Mouse (Mus musculus): ENCODE measurements around the gene Gak. TPM values are rescaled to one million over a fixed set of nuclear protein-coding genes. Genes with fewer than 3 reads are reported as not detected.

The Gak gene
- total RNA-seq, 1 experiment = 49.1 TPM

DNA sequence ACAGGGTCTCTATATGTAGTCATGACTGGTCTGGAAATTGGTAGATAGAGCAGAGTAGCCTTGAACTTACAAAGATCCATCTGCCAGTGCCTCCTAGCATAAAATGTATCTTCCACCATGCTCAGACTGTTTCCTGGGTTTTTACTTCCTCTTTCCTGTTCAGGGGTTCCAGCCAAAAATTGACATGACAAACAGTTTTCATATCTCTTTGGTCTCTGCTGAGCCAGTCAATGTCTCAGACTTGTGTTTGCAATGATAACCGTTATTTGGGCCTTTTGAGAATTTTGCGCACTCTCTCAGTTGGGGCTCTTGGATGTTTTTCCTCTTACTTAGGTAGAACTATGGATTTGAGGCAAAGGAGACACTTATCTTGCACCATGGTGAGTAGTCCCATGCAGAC, 95.4 kb downstream of the Gak start:
- DNase-seq (ENCODE audit: low read depth, low spot score) = no peak
- in situ Hi-C loops (cut with MboI; ENCODE audit: low sequenced_read_pairs in 2 of 2, unreplicated experiment in 2 of 2) = no loop called here
- no peak for TF ChIP-seq ZC3H11A (IDR thresholded peaks at IDR 0.05; ENCODE audit: borderline replicate concordance, low read depth, low read length)
- TF ChIP-seq HCFC1 (IDR thresholded peaks at IDR 0.05; ENCODE audit: borderline replicate concordance, insufficient read depth, low read length) = no peak
- no peak for TF ChIP-seq MAFK (IDR thresholded peaks at IDR 0.05; ENCODE audit: insufficient read depth, low read depth, low read length)
- TF ChIP-seq CHD2 (IDR thresholded peaks at IDR 0.05; ENCODE audit: low read depth, low read length) = no peak
- TF ChIP-seq ZNF384 (IDR thresholded peaks at IDR 0.05; ENCODE audit: low read depth, low read length) = no peak

DNA sequence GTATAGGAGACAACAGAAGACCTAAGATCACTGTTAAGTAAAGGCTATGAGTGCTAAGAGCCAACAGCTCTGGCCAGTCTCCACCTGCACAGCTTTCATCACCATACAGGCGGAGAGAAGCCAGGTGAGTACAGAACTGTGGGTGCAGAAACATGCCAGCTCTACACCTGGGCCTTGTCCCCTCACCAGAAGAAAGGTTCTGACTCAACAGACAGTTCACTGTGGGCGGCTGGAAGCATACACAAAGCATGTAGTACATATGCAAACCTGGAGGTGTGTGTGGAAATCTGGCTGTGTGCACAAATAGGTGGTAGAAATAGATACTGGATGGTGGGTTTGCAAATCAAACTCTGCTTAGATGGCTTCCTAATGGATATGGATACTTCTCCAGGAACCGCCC, 107.0 kb downstream of the Gak start:
- no peaks in the 10 kb centered on the region for H3K9me3 ChIP-seq (ENCODE audit: control insufficient read depth, insufficient read depth, low read depth, low read length)
- H3K4me3 ChIP-seq (ENCODE audit: insufficient read depth in 1 of 2, low read depth in 1 of 2, low read length in 2 of 2, poor library complexity in 1 of 2, severe bottlenecking in 1 of 2) = no peak overlapping the region
- no peak overlapping the region for H3K9ac ChIP-seq (ENCODE audit: insufficient read depth, low read depth, low read length, poor library complexity, severe bottlenecking)
- no peak for DNase-seq (ENCODE audit: low read depth, low spot score)
- peaks cover 12 to 24% of the 10 kb centered on the region in 2 experiments for H3K4me1 ChIP-seq (ENCODE audit: control insufficient read depth in 2 of 2, insufficient read depth in 2 of 2, low read length in 2 of 2, poor library complexity in 1 of 2)
- no peak overlapping the region for H3K27ac ChIP-seq (ENCODE audit: insufficient read depth, low read depth, low read length, poor library complexity, severe bottlenecking)
- no peak for TF ChIP-seq ZC3H11A (IDR thresholded peaks at IDR 0.05; ENCODE audit: borderline replicate concordance, low read depth, low read length)
- no peaks in the 10 kb centered on the region for H3K36me3 ChIP-seq (ENCODE audit: control insufficient read depth, insufficient read depth, low read length, poor library complexity, severe bottlenecking)
- in situ Hi-C loops (cut with MboI; ENCODE audit: low sequenced_read_pairs in 2 of 2, unreplicated experiment in 2 of 2) = no loop called here

More for the DNA sequence above, 95.4 kb downstream of the Gak start:
- H3K9me3 ChIP-seq (ENCODE audit: control insufficient read depth, insufficient read depth, low read depth, low read length) = no peaks in the 10 kb centered on the region
- no peaks in the 10 kb centered on the region for H3K4me1 ChIP-seq (ENCODE audit: control insufficient read depth in 2 of 2, insufficient read depth in 2 of 2, low read length in 2 of 2, poor library complexity in 1 of 2)
- H3K9ac ChIP-seq (ENCODE audit: insufficient read depth, low read depth, low read length, poor library complexity, severe bottlenecking) = no peak overlapping the region
- H3K4me3 ChIP-seq (ENCODE audit: insufficient read depth in 1 of 2, low read depth in 1 of 2, low read length in 2 of 2, poor library complexity in 1 of 2, severe bottlenecking in 1 of 2) = no peak overlapping the region
- H3K27ac ChIP-seq (ENCODE audit: insufficient read depth, low read depth, low read length, poor library complexity, severe bottlenecking) = no peak overlapping the region
- no peaks in the 10 kb centered on the region for H3K36me3 ChIP-seq (ENCODE audit: control insufficient read depth, insufficient read depth, low read length, poor library complexity, severe bottlenecking)

DNA sequence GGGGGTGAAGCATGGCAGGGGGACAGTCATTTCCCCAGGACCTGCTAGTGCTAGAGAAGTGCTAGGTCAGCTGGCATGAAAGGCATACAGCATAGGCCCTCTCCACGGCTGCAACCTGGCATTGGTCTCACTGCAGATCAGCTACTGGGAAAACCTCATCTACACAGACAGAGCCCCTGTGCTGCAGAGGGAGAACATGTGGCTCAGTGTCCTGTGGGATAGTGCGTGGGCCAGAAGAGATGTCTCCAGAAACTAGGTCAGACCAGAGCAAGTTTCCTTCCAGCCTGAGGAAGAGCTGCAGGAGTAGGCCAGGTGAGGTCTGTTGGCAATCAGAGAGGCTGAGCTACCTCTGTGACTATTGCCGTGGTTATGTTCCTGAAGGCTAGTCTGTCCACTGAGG, 107.7 kb downstream of the Gak start:
- no peak overlapping the region for H3K9ac ChIP-seq (ENCODE audit: insufficient read depth, low read depth, low read length, poor library complexity, severe bottlenecking)
- H3K4me3 ChIP-seq (ENCODE audit: insufficient read depth in 1 of 2, low read depth in 1 of 2, low read length in 2 of 2, poor library complexity in 1 of 2, severe bottlenecking in 1 of 2) = no peak overlapping the region
- peaks cover 12 to 24% of the 10 kb centered on the region in 2 experiments for H3K4me1 ChIP-seq (ENCODE audit: control insufficient read depth in 2 of 2, insufficient read depth in 2 of 2, low read length in 2 of 2, poor library complexity in 1 of 2)
- no peaks in the 10 kb centered on the region for H3K9me3 ChIP-seq (ENCODE audit: control insufficient read depth, insufficient read depth, low read depth, low read length)
- DNase-seq (ENCODE audit: low read depth, low spot score) = no peak
- TF ChIP-seq ZC3H11A (IDR thresholded peaks at IDR 0.05; ENCODE audit: borderline replicate concordance, low read depth, low read length) = no peak
- TF ChIP-seq HCFC1 (IDR thresholded peaks at IDR 0.05; ENCODE audit: borderline replicate concordance, insufficient read depth, low read length) = no peak
- no peak for TF ChIP-seq MAFK (IDR thresholded peaks at IDR 0.05; ENCODE audit: insufficient read depth, low read depth, low read length)
- TF ChIP-seq CHD2 (IDR thresholded peaks at IDR 0.05; ENCODE audit: low read depth, low read length) = no peak
- TF ChIP-seq ZNF384 (IDR thresholded peaks at IDR 0.05; ENCODE audit: low read depth, low read length) = no peak
- H3K27ac ChIP-seq (ENCODE audit: insufficient read depth, low read depth, low read length, poor library complexity, severe bottlenecking) = no peak overlapping the region
- in situ Hi-C loops (cut with MboI; ENCODE audit: low sequenced_read_pairs in 2 of 2, unreplicated experiment in 2 of 2) = no loop called here
- no peaks in the 10 kb centered on the region for H3K36me3 ChIP-seq (ENCODE audit: control insufficient read depth, insufficient read depth, low read length, poor library complexity, severe bottlenecking)

GRCm38 (mm10) chr5:108521016-108521415, 108.5 kb downstream of the Gak start:
- Histone ChIP-seq H3K4me3 (ENCODE audit: insufficient read depth in 1 of 2, low read depth in 1 of 2, low read length in 2 of 2, poor library complexity in 1 of 2, severe bottlenecking in 1 of 2) (no peak overlapping the region), H3K4me1 (ENCODE audit: control insufficient read depth in 2 of 2, insufficient read depth in 2 of 2, low read length in 2 of 2, poor library complexity in 1 of 2) (peaks cover 15 to 26% of the 10 kb centered on the region in 2 experiments), H3K9me3 (ENCODE audit: control insufficient read depth, insufficient read depth, low read depth, low read length) (no peaks in the 10 kb centered on the region), H3K27ac (ENCODE audit: insufficient read depth, low read depth, low read length, poor library complexity, severe bottlenecking) (no peak overlapping the region), H3K9ac (ENCODE audit: insufficient read depth, low read depth, low read length, poor library complexity, severe bottlenecking) (no peak overlapping the region), H3K36me3 (ENCODE audit: control insufficient read depth, insufficient read depth, low read length, poor library complexity, severe bottlenecking) (no peaks in the 10 kb centered on the region)
- in situ Hi-C loops (cut with MboI; ENCODE audit: low sequenced_read_pairs in 2 of 2, unreplicated experiment in 2 of 2) = no loop called here
- DNase-seq (ENCODE audit: low read depth, low spot score) = no peak
- TF ChIP-seq ZNF384 (IDR thresholded peaks at IDR 0.05; ENCODE audit: low read depth, low read length) (no peak), HCFC1 (IDR thresholded peaks at IDR 0.05; ENCODE audit: borderline replicate concordance, insufficient read depth, low read length) (no peak), ZC3H11A (IDR thresholded peaks at IDR 0.05; ENCODE audit: borderline replicate concordance, low read depth, low read length) (no peak), CHD2 (IDR thresholded peaks at IDR 0.05; ENCODE audit: low read depth, low read length) (no peak)

GRCm38 (mm10) chr5:108520153-108520552, 109.4 kb downstream of the Gak start:
- Histone ChIP-seq H3K9me3 (ENCODE audit: control insufficient read depth, insufficient read depth, low read depth, low read length) (no peaks in the 10 kb centered on the region), H3K4me1 (ENCODE audit: control insufficient read depth in 2 of 2, insufficient read depth in 2 of 2, low read length in 2 of 2, poor library complexity in 1 of 2) (peaks cover 20 to 31% of the 10 kb centered on the region in 2 experiments), H3K9ac (ENCODE audit: insufficient read depth, low read depth, low read length, poor library complexity, severe bottlenecking) (no peak overlapping the region), H3K27ac (ENCODE audit: insufficient read depth, low read depth, low read length, poor library complexity, severe bottlenecking) (no peak overlapping the region), H3K4me3 (ENCODE audit: insufficient read depth in 1 of 2, low read depth in 1 of 2, low read length in 2 of 2, poor library complexity in 1 of 2, severe bottlenecking in 1 of 2) (no peak overlapping the region), H3K36me3 (ENCODE audit: control insufficient read depth, insufficient read depth, low read length, poor library complexity, severe bottlenecking) (no peaks in the 10 kb centered on the region)
- in situ Hi-C loops (cut with MboI; ENCODE audit: low sequenced_read_pairs in 2 of 2, unreplicated experiment in 2 of 2) = no loop called here
- TF ChIP-seq HCFC1 (IDR thresholded peaks at IDR 0.05; ENCODE audit: borderline replicate concordance, insufficient read depth, low read length) (no peak), MAFK (IDR thresholded peaks at IDR 0.05; ENCODE audit: insufficient read depth, low read depth, low read length) (no peak), ZC3H11A (IDR thresholded peaks at IDR 0.05; ENCODE audit: borderline replicate concordance, low read depth, low read length) (no peak), ZNF384 (IDR thresholded peaks at IDR 0.05; ENCODE audit: low read depth, low read length) (no peak), CHD2 (IDR thresholded peaks at IDR 0.05; ENCODE audit: low read depth, low read length) (no peak)
- no peak for DNase-seq (ENCODE audit: low read depth, low spot score)

Other genes with a start within 250 kb of the Gak start
- gene Pde6b, start 241.4 kb downstream of the Gak start, total RNA-seq (2012; rRNA removed) = 0.04 and 0.16 TPM in 2 replicates
- 510 and 685 TPM in 2 replicates for gene Atp5k, start 195.3 kb downstream of the Gak start, total RNA-seq (2012; rRNA removed)
- 0.36 and 0.79 TPM in 2 replicates for gene Mfsd7a, start 180.9 kb downstream of the Gak start, total RNA-seq (2012; rRNA removed)
- 29.1 and 29.6 TPM in 2 replicates for gene Pcgf3, start 168.5 kb downstream of the Gak start, total RNA-seq (2012; rRNA removed)
- 0.58 and 0.85 TPM in 2 replicates for gene Cplx1, start 79.7 kb downstream of the Gak start, total RNA-seq (2012; rRNA removed)
- gene Tmem175, start within 50 bp of the Gak start, total RNA-seq (2012; rRNA removed) = 14.1 and 14.5 TPM in 2 replicates
- 3.7 and 5.2 TPM in 2 replicates for gene Idua, start 30.6 kb upstream of the Gak start, total RNA-seq (2012; rRNA removed)
- gene Dgkq, start 39.9 kb upstream of the Gak start, total RNA-seq (2012; rRNA removed) = 25.5 and 47.5 TPM in 2 replicates
- gene Slc26a1, start 45.8 kb upstream of the Gak start, total RNA-seq (2012; rRNA removed) = 0.26 and 0.27 TPM in 2 replicates
- gene Fgfrl1, start 62.6 kb upstream of the Gak start, total RNA-seq (2012; rRNA removed) = 15.5 and 18.9 TPM in 2 replicates
- 0.31 TPM in 1 of 2 replicates, not detected in the other for gene Rnf212, start 145.2 kb upstream of the Gak start, total RNA-seq (2012; rRNA removed)
- not detected in 2 replicates for gene Tmed11, start 165.6 kb upstream of the Gak start, total RNA-seq (2012; rRNA removed)
- gene Vmn2r8, start 179.1 kb upstream of the Gak start, total RNA-seq (2012; rRNA removed) = not detected in 2 replicates
- gene Vmn2r9, start 222.8 kb upstream of the Gak start, total RNA-seq (2012; rRNA removed) = not detected in 2 replicates

Data from ES-E14 (cell line).